In the genomic region with DNA sequence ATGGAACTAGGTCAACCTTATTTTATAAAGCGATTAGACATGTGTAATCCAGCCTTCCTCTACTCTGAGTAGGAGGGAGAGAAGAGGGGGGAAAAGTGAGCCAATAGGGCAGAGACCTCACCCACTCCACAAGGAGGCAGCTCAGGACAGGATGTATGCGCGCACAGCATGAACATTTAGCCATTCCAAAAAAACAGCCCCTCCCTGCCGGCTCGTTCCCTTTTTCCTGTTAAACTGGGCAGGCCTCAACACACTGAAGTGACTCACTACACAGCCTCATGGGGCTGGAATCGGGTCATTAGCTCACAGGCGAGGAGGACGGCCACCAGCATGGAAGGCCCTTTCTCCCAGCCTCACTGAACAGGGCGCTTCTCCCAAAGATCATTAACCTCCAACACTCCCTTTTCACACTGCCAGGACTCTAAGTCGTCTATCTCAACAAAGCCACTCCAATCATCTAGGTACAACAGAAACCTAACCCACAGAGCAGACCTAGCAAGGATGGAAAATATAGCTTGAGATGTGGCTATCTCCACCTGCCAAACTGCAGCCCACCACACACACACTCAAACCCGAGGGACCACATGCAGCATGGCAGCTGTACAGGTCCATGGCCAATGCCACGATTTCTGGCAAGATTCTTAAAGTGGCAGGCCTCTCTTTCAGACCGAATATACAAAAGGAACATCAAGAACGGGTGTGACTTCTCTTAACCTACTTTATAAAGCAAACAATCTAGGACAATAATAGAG, we compare ENCODE assay signal across 8 mouse cellular contexts. TPM values are rescaled to one million over a fixed set of nuclear protein-coding genes. Genes with fewer than 3 reads are reported as not detected.
DNase-seq lines count a peak whose midpoint lies in the region; ATAC-seq and TF ChIP-seq lines count a peak whose summit lies in the region.
"Had no signal": no experiment of that assay in that cellular context is flagged by ENCODE, and none has a peak within 500 bp of the region (broad histone marks: within the 10 kb centered on the region; RNA-seq: fewer than 3 reads in every experiment).

No protein-coding gene starts in this region.

- H3K27me3 ChIP-seq in ES-Bruce4 (ENCODE audit: control insufficient read depth, insufficient read depth, low read length, poor library complexity, severe bottlenecking) = no peaks in the 10 kb centered on the region
- H3K27me3 ChIP-seq in liver, postnatal 0 days (ENCODE audit: insufficient read depth, low read length) = no peaks in the 10 kb centered on the region
- no peaks in the 10 kb centered on the region for H3K27me3 ChIP-seq in stomach, embryonic 16.5 days (ENCODE audit: control insufficient read depth, insufficient read depth, low read length)
- H3K27me3 ChIP-seq: embryonic facial prominence, embryonic 13.5 days had no signal

- peak; percentile 53 for DNase-seq in WW6 (ENCODE audit: low read depth, low spot score)
- peak; percentile 81 for DNase-seq in heart, postnatal 25 days (ENCODE audit: low spot score)
- no peak for DNase-seq in liver, postnatal 0 days
- no peak for DNase-seq in spleen, postnatal 36 days (ENCODE audit: low spot score in 2 of 2)

- TF ChIP-seq EP300 in ES-Bruce4 (IDR thresholded peaks at IDR 0.05; ENCODE audit: insufficient read depth, low read depth, low read length) = 0 out of 2 replicates have a peak, but pooled peaks have one; percentile 48
- no peak for TF ChIP-seq EP300 in liver, postnatal 0 days (IDR thresholded peaks at IDR 0.05; ENCODE audit: low read depth)

- H3K4me2 ChIP-seq in liver, postnatal 0 days (ENCODE audit: low read depth, low read length) = no peak overlapping the region
- peak overlapping the region; percentile 34 for H3K4me2 ChIP-seq in stomach, embryonic 16.5 days (ENCODE audit: low read depth, low read length)
- H3K4me2 ChIP-seq: embryonic facial prominence, embryonic 13.5 days had no signal

- H3K9me3 ChIP-seq in ES-Bruce4 (replicated peaks; ENCODE audit: control insufficient read depth, insufficient read depth, low read length, poor library complexity, severe bottlenecking) = no peaks in the 10 kb centered on the region
- H3K9me3 ChIP-seq in liver, postnatal 0 days (ENCODE audit: low read length) = no peaks in the 10 kb centered on the region
- H3K9me3 ChIP-seq in stomach, embryonic 16.5 days (replicated peaks; ENCODE audit: control insufficient read depth, low read length) = no peaks in the 10 kb centered on the region
- H3K9me3 ChIP-seq: embryonic facial prominence, embryonic 13.5 days had no signal

- ATAC-seq in liver, postnatal 0 days = no peak
- peak; percentile 68 for ATAC-seq in stomach, embryonic 16.5 days (ENCODE audit: insufficient read depth, low FRiP score)

- TF ChIP-seq CTCF in ES-Bruce4 (IDR thresholded peaks at IDR 0.05; ENCODE audit: low read depth, low read length) = no peak
- peak; percentile 42; the same call in 1 of the 2 replicates for TF ChIP-seq CTCF in embryonic fibroblast, embryonic 13.5 days (IDR thresholded peaks at IDR 0.05; ENCODE audit: borderline replicate concordance, insufficient read depth, low read length)
- peak; percentile 28; the same call in 1 of the 2 replicates for TF ChIP-seq CTCF in liver, postnatal 0 days (IDR thresholded peaks at IDR 0.05; ENCODE audit: low read depth)

- H3K4me3 ChIP-seq in ES-Bruce4 (ENCODE audit: low read depth, low read length) = peak overlapping the region; percentile 47
- no peak overlapping the region for H3K4me3 ChIP-seq in embryonic fibroblast, embryonic 13.5 days (ENCODE audit: insufficient read depth, low read length)
- H3K4me3 ChIP-seq in liver, postnatal 0 days (ENCODE audit: low read depth, low read length) = no peak overlapping the region
- no peak overlapping the region for H3K4me3 ChIP-seq in stomach, embryonic 16.5 days (replicated peaks; ENCODE audit: low read length)
- H3K4me3 ChIP-seq: embryonic facial prominence, embryonic 13.5 days had no signal

- peak overlapping the region; percentile 38 for H3K9ac ChIP-seq in ES-Bruce4 (ENCODE audit: low read depth, poor library complexity, severe bottlenecking)
- H3K9ac ChIP-seq in liver, postnatal 0 days (replicated peaks) = no peak overlapping the region
- H3K9ac ChIP-seq in stomach, embryonic 16.5 days (ENCODE audit: low read length) = peak overlapping the region; percentile 8; the same call in 1 of the 2 replicates
- H3K9ac ChIP-seq: embryonic facial prominence, embryonic 13.5 days had no signal

- peak overlapping the region; percentile 87 for H3K27ac ChIP-seq in ES-Bruce4 (ENCODE audit: insufficient read depth, low read length)
- H3K27ac ChIP-seq in embryonic fibroblast, embryonic 13.5 days (ENCODE audit: insufficient read depth, low read length) = peak overlapping the region; percentile 80
- no peak overlapping the region for H3K27ac ChIP-seq in liver, postnatal 0 days (ENCODE audit: low read depth)
- peak overlapping the region; percentile 77 for H3K27ac ChIP-seq in stomach, embryonic 16.5 days (ENCODE audit: low read length)
- H3K27ac ChIP-seq: embryonic facial prominence, embryonic 13.5 days had no signal

- intact Hi-C loops in heart, postnatal 25 days (cut with DNase I) = no loop called here

- 67% methylated on average over 14 of the region's 14 CpGs for WGBS in liver, postnatal 0 days (ENCODE audit: insufficient replicate concordance)
- 52% methylated on average over 14 of the region's 14 CpGs for WGBS in stomach, embryonic 16.5 days

- H3K36me3 ChIP-seq in ES-Bruce4 (ENCODE audit: control insufficient read depth, insufficient read depth, low read length, poor library complexity, severe bottlenecking) = peaks cover 52% of the 10 kb centered on the region
- peaks cover 41% of the 10 kb centered on the region for H3K36me3 ChIP-seq in liver, postnatal 0 days (replicated peaks; ENCODE audit: insufficient read depth, low read length)
- peaks cover 22% of the 10 kb centered on the region for H3K36me3 ChIP-seq in stomach, embryonic 16.5 days (ENCODE audit: control insufficient read depth, insufficient read depth, low read length)

- peaks cover 2% of the 10 kb centered on the region for H3K4me1 ChIP-seq in ES-Bruce4 (ENCODE audit: control insufficient read depth, insufficient read depth, low read length)
- H3K4me1 ChIP-seq in embryonic fibroblast, embryonic 13.5 days (ENCODE audit: control insufficient read depth, insufficient read depth, low read length) = peaks cover 4% of the 10 kb centered on the region
- H3K4me1 ChIP-seq in liver, postnatal 0 days (ENCODE audit: insufficient read depth) = peaks cover 9% of the 10 kb centered on the region
- peaks cover 30% of the 10 kb centered on the region for H3K4me1 ChIP-seq in stomach, embryonic 16.5 days (ENCODE audit: control insufficient read depth, insufficient read depth, low read length)

- TF ChIP-seq POLR2A in ES-Bruce4 (IDR thresholded peaks at IDR 0.05; ENCODE audit: insufficient read depth, low read length) = no peak
- peak; percentile 48; the same call in 1 of the 2 replicates for TF ChIP-seq POLR2A in embryonic fibroblast, embryonic 13.5 days (IDR thresholded peaks at IDR 0.05; ENCODE audit: low read depth, low read length)

RNA-seq across cellular contexts. Expression of a gene that starts 5.9 kb away (rescaled TPM):
- 357 and 371 TPM in 2 replicates for polyA plus RNA-seq in ES-Bruce4 (2011; ENCODE audit: insufficient read depth, insufficient read length, low read depth, missing spikeins)
- polyA plus RNA-seq in embryonic fibroblast, embryonic 13.5 days (2011; ENCODE audit: insufficient read length, low read depth, missing spikeins) = 262 and 295 TPM in 2 replicates
- 100 to 1,000 TPM; 239 to 249 TPM for total RNA-seq in heart, postnatal 25 days (2021)
- polyA plus RNA-seq in liver, postnatal 0 days (2015; fragmentation: Nextera tagmentation; extraction: Ambion mirVana) = 38.9 and 67.2 TPM in 2 replicates
- 32.7 and 39.8 TPM in 2 replicates for polyA plus RNA-seq in stomach, embryonic 16.5 days (2015; fragmentation: Nextera tagmentation; extraction: Ambion mirVana)

RNA-seq across cellular contexts. Expression of a gene that starts 29.0 kb away (rescaled TPM):
- 0.41 TPM in 1 of 2 replicates, not detected in the other for polyA plus RNA-seq in ES-Bruce4 (2011; ENCODE audit: insufficient read depth, insufficient read length, low read depth, missing spikeins)
- polyA plus RNA-seq in embryonic fibroblast, embryonic 13.5 days (2011; ENCODE audit: insufficient read length, low read depth, missing spikeins) = 11.3 and 26.4 TPM in 2 replicates
- total RNA-seq in heart, postnatal 25 days (2021) = under 1 TPM; 0.17 to 0.23 TPM
- 0.25 and 0.32 TPM in 2 replicates for polyA plus RNA-seq in liver, postnatal 0 days (2015; fragmentation: Nextera tagmentation; extraction: Ambion mirVana)
- polyA plus RNA-seq in stomach, embryonic 16.5 days (2015; fragmentation: Nextera tagmentation; extraction: Ambion mirVana) = 12.1 and 15.6 TPM in 2 replicates

Comparison
In these comparisons a context has a peak if more than half of its experiments do, and no peak if none do; other contexts are left out.
1. DNase-seq: peak in WW6 (single experiment) and heart, postnatal 25 days (single experiment); none in liver, postnatal 0 days (single experiment) and spleen, postnatal 36 days (0 of 2).